Mouse (Mus musculus): Measurements from ENCODE around the gene L3mbtl3. TPM values are rescaled to one million over a fixed set of nuclear protein-coding genes. Genes with fewer than 3 reads are reported as not detected.

L3mbtl3 gene
- polyA plus RNA-seq, 1 experiment from 2014 or later, result 27.3 TPM

- H3K27me3 ChIP-seq, result no peaks in the 10 kb centered on the region
- H3K36me3 ChIP-seq, result peaks cover 29% of the 10 kb centered on the region
- H3K4me1 ChIP-seq, result no peaks in the 10 kb centered on the region; the same call in 1 of the 2 replicates
- ATAC-seq (ENCODE audit: low FRiP score, low read depth), result no peak
- no peaks in the 10 kb centered on the region for H3K9me3 ChIP-seq
- no peak overlapping the region for H3K4me3 ChIP-seq
- no peak overlapping the region for H3K27ac ChIP-seq (replicated peaks)
- 88% methylated on average over 7 of the region's 7 CpGs for whole genome bisulfite sequencing
- no peak overlapping the region for H3K4me2 ChIP-seq (replicated peaks)
- H3K9ac ChIP-seq (replicated peaks), result no peak overlapping the region
Measured at GRCm38 (mm10) chr10:26287136-26287535, 88.6 kb downstream of the L3mbtl3 start.

DNA sequence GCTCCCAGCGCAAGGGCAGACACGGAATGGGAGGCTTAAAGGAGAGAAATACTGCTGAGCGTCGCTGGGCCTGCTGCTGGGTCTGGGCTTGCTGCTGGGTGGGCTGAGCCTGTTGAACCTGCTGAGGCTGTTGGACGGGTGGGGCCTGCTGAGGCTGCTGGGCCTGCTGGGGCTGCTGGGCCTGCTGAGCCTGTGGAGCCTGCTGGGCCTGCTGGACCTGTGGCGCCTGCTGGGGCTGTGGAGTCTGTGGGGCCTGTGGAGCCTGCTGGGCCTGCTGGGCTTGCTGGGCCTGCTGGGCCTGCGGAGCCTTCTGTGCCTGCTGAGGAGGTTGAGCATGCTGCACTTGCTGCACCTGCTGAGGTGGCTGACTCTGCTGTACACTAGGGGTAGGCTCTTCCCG, 95.8 kb downstream of the L3mbtl3 start:
- no peak for ATAC-seq (ENCODE audit: low FRiP score, low read depth)
- H3K9ac ChIP-seq (replicated peaks), result no peak overlapping the region
- no peaks in the 10 kb centered on the region for H3K4me1 ChIP-seq
- H3K27me3 ChIP-seq, result no peaks in the 10 kb centered on the region
- H3K36me3 ChIP-seq, result peaks cover 52% of the 10 kb centered on the region
- H3K4me3 ChIP-seq, result no peak overlapping the region
- 43% methylated on average over 8 of the region's 8 CpGs for WGBS
- H3K27ac ChIP-seq (replicated peaks), result no peak overlapping the region
- H3K9me3 ChIP-seq, result no peaks in the 10 kb centered on the region
- H3K4me2 ChIP-seq (replicated peaks), result no peak overlapping the region

DNA sequence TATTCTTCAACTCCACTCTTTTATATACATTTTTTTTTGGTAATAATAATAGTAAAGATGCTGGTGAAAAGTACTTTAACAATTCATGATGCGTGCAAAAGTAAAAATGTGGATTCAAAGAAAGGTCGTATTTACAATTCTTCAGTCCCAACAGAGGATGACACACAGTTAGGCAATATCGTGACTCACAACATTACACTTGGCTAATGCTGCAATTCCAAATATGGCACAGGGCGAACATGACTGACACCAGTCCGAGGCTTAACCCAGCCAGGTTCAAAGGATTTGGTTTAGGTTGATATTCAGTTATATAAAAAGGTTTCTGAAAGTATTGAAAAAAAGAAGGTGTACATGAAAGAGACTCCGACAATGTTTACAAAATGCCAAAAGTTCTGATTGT, 100.4 kb downstream of the L3mbtl3 start:
- Histone ChIP-seq H3K36me3 (peaks cover 53% of the 10 kb centered on the region), H3K4me2 (replicated peaks) (no peak overlapping the region), H3K27me3 (no peaks in the 10 kb centered on the region), H3K4me1 (no peaks in the 10 kb centered on the region), H3K9me3 (no peaks in the 10 kb centered on the region), H3K4me3 (no peak overlapping the region), H3K9ac (replicated peaks) (no peak overlapping the region), H3K27ac (replicated peaks) (no peak overlapping the region)
- ATAC-seq (ENCODE audit: low FRiP score, low read depth), result no peak
- 93% methylated on average over 6 of the region's 6 CpGs for WGBS

DNA sequence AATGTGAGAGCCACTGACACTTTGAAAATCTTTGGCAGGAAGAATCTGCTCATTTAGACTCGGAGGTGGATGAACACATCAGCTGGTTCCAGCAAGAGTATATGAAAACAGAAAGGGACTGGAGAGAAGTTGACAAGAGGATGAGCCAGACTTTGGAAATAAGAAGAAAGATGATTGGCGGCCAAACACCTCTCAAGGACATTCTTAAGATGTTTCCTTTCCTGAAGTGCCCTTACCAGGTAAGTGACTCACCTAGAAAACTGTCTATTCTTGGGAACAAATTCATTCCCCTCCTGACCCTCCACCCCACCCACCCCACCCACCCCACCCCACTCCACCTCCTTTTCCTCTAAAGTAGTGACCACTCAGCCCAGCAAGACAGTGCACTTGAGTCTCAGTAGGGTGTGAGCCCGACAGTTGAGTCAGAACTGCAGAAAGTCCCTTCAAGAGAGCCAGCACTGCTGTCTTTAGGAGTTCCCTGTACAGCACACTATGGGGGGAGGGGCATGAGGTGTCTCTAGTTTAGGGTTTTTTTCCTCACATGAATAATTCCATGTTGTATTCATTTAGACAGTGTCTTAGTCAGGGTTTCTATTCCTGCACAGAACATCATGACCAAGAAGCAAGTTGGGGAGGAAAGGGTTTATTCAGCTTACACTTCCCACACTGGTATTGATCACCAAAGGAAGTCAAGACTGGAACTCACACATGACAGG, 111.9 kb downstream of the L3mbtl3 start:
- Histone ChIP-seq H3K36me3 (no peaks in the 10 kb centered on the region), H3K27me3 (no peaks in the 10 kb centered on the region), H3K4me1 (no peaks in the 10 kb centered on the region), H3K4me3 (no peak overlapping the region), H3K9me3 (no peaks in the 10 kb centered on the region), H3K4me2 (replicated peaks) (no peak overlapping the region), H3K27ac (replicated peaks) (no peak overlapping the region), H3K9ac (replicated peaks) (no peak overlapping the region)
- ATAC-seq (ENCODE audit: low FRiP score, low read depth), result no peak
- 81% methylated on average over 3 of the region's 3 CpGs for WGBS

- Histone ChIP-seq H3K27me3 (no peaks in the 10 kb centered on the region), H3K27ac (replicated peaks) (no peak overlapping the region), H3K4me1 (no peaks in the 10 kb centered on the region), H3K9me3 (no peaks in the 10 kb centered on the region), H3K9ac (replicated peaks) (no peak overlapping the region), H3K4me2 (replicated peaks) (no peak overlapping the region), H3K4me3 (no peak overlapping the region), H3K36me3 (no peaks in the 10 kb centered on the region)
- 83% methylated on average over 4 of the region's 4 CpGs for WGBS
- no peak for ATAC-seq (ENCODE audit: low FRiP score, low read depth)
Measured at GRCm38 (mm10) chr10:26259908-26260307, 115.9 kb downstream of the L3mbtl3 start.

DNA sequence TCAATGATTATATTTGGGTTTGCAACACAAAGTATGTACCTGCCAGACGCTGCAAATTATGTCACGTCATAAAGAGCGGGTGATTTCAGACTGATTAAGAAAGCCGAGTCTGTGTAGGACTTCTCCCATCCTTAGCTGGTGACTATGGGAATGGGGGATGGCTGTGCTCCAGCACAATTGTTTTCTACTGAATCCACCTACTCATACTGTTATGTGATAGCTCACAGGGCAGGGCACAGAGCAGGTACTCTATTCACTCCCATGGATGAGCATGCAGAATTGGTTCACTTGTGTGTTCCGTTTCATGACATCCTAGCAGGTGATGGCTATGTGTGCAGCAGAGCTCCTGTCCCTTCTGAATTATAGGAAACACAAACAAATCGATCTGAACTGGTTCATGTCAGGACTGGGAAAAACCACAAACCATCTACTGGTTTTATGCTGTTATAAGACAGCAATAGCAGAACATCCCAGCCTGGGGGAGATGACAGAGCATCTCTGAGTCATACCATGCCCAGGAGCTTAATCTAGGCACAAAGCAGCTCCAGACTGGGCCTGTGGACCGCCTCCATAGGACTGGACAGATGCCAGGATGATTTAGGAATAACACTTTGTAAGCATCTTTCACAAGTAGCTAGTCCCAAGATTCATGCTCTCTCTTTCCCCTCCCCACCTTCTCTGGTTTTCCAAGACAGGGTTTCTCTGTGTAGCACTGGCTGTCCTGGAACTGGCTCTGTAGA, 126.2 kb downstream of the L3mbtl3 start:
- H3K4me3 ChIP-seq, result no peak overlapping the region
- no peak overlapping the region for H3K4me2 ChIP-seq (replicated peaks)
- no peaks in the 10 kb centered on the region for H3K27me3 ChIP-seq
- WGBS, result 90% methylated on average over 7 of the region's 7 CpGs
- no peaks in the 10 kb centered on the region for H3K9me3 ChIP-seq
- no peaks in the 10 kb centered on the region for H3K4me1 ChIP-seq
- ATAC-seq (ENCODE audit: low FRiP score, low read depth), result no peak
- no peaks in the 10 kb centered on the region for H3K36me3 ChIP-seq
- H3K27ac ChIP-seq (replicated peaks), result no peak overlapping the region
- no peak overlapping the region for H3K9ac ChIP-seq (replicated peaks)

DNA sequence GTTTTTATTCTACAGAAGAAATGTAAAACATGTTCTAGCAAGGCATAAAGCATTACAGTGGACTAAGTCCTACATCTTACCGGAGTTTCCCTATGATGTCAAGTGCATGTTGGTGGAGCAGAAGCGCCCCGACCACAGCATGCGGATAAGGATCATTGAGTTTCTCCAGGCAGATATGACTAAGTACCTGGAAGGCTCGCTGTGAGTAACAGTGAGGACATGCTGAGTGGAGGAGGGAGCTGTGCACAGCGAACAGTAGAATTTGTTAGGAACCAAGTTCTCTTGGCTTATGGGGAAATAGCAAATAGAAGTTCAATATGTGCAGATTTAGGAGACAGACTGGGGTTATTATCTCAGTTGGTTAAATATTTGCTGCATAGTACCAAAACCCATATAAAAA, 131.3 kb downstream of the L3mbtl3 start:
- Histone ChIP-seq H3K4me2 (replicated peaks) (no peak overlapping the region), H3K4me3 (no peak overlapping the region), H3K27ac (replicated peaks) (no peak overlapping the region), H3K36me3 (no peaks in the 10 kb centered on the region), H3K27me3 (no peaks in the 10 kb centered on the region), H3K4me1 (no peaks in the 10 kb centered on the region), H3K9ac (replicated peaks) (no peak overlapping the region), H3K9me3 (no peaks in the 10 kb centered on the region)
- WGBS, result 91% methylated on average over 6 of the region's 6 CpGs
- no peak for ATAC-seq (ENCODE audit: low FRiP score, low read depth)

DNA sequence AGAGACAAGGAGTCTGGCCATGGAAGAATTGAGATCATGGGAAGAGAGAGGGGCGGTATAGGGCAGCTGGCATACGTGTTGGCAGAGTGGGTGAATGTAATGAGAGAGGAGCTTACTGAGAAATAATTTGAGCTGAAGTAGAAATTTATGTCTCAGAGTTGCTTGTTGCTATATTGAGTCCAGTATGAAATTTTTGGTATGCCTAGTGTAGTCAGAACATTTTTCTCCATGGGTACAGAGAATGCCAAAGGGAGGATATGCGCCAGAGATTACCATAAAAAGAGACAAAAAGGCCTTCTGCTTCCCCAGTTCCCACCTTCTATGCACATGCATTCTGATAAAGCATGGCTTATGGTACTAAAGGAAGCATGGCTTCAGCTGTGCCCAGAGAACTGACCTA, 132.6 kb downstream of the L3mbtl3 start:
- H3K27ac ChIP-seq (replicated peaks), result no peak overlapping the region
- no peak overlapping the region for H3K4me3 ChIP-seq
- H3K27me3 ChIP-seq, result no peaks in the 10 kb centered on the region
- ATAC-seq (ENCODE audit: low FRiP score, low read depth), result no peak
- 84% methylated on average over 3 of the region's 3 CpGs for WGBS
- no peak overlapping the region for H3K9ac ChIP-seq (replicated peaks)
- H3K4me1 ChIP-seq, result no peaks in the 10 kb centered on the region
- H3K4me2 ChIP-seq (replicated peaks), result no peak overlapping the region
- H3K9me3 ChIP-seq, result no peaks in the 10 kb centered on the region
- no peaks in the 10 kb centered on the region for H3K36me3 ChIP-seq

DNA sequence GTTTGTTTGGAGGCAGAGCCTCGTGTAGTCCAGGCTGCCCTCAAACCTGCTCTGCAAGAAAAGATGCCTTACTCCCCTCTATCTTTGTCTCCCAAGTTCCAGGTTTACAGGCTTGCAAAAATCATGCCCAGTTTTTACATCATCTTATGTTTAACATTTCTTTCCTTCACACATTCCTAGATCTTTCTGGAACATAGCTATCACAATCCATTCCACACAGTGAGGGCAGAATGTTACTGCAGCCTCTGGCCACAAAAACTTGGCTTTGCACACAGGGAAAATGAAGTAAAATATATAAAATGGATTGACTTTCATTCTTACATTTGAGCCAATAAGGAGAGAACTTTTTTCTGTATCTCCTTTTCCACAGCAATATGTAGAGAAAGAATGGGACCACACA, 136.7 kb downstream of the L3mbtl3 start:
- no peak for ATAC-seq (ENCODE audit: low FRiP score, low read depth)
- no peaks in the 10 kb centered on the region for H3K9me3 ChIP-seq
- WGBS, result 83% methylated on average over 1 of the region's 1 CpGs

DNA sequence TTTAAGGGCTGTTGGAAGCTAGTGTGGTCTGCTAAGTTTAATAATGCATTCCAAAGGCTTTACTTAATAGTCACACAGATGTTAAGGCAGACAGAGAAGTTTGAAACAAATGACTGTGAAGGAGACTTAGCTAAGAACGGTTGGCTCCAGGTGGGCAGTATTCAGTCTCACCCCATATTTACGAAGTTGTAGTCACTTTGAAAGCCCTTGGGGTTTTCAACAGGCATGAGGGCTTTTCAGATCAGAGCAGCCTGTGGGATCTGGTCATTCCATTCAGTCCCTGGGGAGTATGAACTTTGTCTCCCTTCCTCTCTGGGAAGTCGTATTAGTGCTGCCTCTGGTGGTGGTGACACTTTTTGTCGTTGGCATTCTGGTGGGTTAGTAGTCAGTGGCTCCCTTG, 137.2 kb downstream of the L3mbtl3 start:
- no peak for ATAC-seq (ENCODE audit: low FRiP score, low read depth)

More for the DNA sequence above, 136.7 kb downstream of the L3mbtl3 start:
- H3K4me2 ChIP-seq (replicated peaks), result no peak overlapping the region
- H3K4me3 ChIP-seq, result no peak overlapping the region
- no peak overlapping the region for H3K9ac ChIP-seq (replicated peaks)
- H3K4me1 ChIP-seq, result no peaks in the 10 kb centered on the region
- no peaks in the 10 kb centered on the region for H3K36me3 ChIP-seq
- no peaks in the 10 kb centered on the region for H3K27me3 ChIP-seq
- H3K27ac ChIP-seq (replicated peaks), result no peak overlapping the region

GRCm38 (mm10) chr10:26232071-26232653, 143.6 kb downstream of the L3mbtl3 start:
- H3K4me1 ChIP-seq, result no peaks in the 10 kb centered on the region
- no peak overlapping the region for H3K4me3 ChIP-seq
- no peak overlapping the region for H3K9ac ChIP-seq (replicated peaks)
- no peak overlapping the region for H3K27ac ChIP-seq (replicated peaks)
- H3K9me3 ChIP-seq, result no peaks in the 10 kb centered on the region
- no peaks in the 10 kb centered on the region for H3K27me3 ChIP-seq
- no peak overlapping the region for H3K4me2 ChIP-seq (replicated peaks)
- no peaks in the 10 kb centered on the region for H3K36me3 ChIP-seq
- ATAC-seq (ENCODE audit: low FRiP score, low read depth), result no peak
- 94% methylated on average over 3 of the region's 3 CpGs for WGBS

More for the DNA sequence above, 137.2 kb downstream of the L3mbtl3 start:
- no peaks in the 10 kb centered on the region for H3K36me3 ChIP-seq
- no peaks in the 10 kb centered on the region for H3K4me1 ChIP-seq
- H3K9ac ChIP-seq (replicated peaks), result no peak overlapping the region
- 57% methylated on average over 4 of the region's 4 CpGs for WGBS
- H3K9me3 ChIP-seq, result no peaks in the 10 kb centered on the region
- no peaks in the 10 kb centered on the region for H3K27me3 ChIP-seq
- H3K4me2 ChIP-seq (replicated peaks), result no peak overlapping the region
- no peak overlapping the region for H3K4me3 ChIP-seq
- no peak overlapping the region for H3K27ac ChIP-seq (replicated peaks)

DNA sequence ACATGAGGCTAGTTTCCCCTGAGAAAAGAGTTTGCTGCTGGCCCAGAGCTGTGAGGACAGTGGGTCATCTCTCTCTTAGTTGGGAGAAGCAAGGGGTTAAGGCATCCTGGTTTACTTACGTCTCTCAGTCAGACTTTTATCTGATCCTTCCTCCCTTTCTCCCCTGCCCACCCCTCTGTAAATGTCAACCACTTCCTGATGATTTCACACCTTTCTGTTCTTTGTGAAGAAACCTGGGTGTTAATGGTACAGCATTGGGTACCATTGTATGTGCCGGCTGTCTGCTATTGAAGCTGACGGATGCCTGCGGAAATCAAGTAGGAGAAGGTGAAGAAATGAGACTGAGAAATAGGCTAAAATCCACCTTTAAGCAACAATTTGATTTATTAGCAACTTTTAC, 146.3 kb downstream of the L3mbtl3 start, which contains the start of gene Samd3:
Gene Samd3, plus strand, starts transcription at position 220 of the 400 bp plus-strand sequence.
- no peaks in the 10 kb centered on the region for H3K27me3 ChIP-seq
- no peaks in the 10 kb centered on the region for H3K9me3 ChIP-seq
- H3K4me2 ChIP-seq (replicated peaks), result no peak within 1 kb of the TSS
- H3K36me3 ChIP-seq, result no peaks in the 10 kb centered on the region
- H3K4me1 ChIP-seq, result no peaks in the 10 kb centered on the region
- 85% methylated on average over 4 of the region's 4 CpGs for WGBS
- no peak for ATAC-seq (ENCODE audit: low FRiP score, low read depth)
- no peak within 1 kb of the TSS for H3K9ac ChIP-seq (replicated peaks)
- no peak within 1 kb of the TSS for H3K4me3 ChIP-seq
- H3K27ac ChIP-seq (replicated peaks), result no peak within 1 kb of the TSS

Data from midbrain, embryonic 12.5 days (tissue).